Mouse (Mus musculus): ENCODE results near the gene Gbp7.
"Not testable (repeated sequence)": the region's sequence is repeated elsewhere in the genome, so short reads cannot be mapped to it uniquely, and the experiment has no call there.

The Gbp7 gene

GRCm38 (mm10) chr3:142530087-142530953 is at the start of gene Gbp7:
Gbp7 (plus strand) TSS chr3:142530342.
- peak; percentile 23 to 30 for DNase-seq (ENCODE audit: low spot score in 2 of 2)

DNA sequence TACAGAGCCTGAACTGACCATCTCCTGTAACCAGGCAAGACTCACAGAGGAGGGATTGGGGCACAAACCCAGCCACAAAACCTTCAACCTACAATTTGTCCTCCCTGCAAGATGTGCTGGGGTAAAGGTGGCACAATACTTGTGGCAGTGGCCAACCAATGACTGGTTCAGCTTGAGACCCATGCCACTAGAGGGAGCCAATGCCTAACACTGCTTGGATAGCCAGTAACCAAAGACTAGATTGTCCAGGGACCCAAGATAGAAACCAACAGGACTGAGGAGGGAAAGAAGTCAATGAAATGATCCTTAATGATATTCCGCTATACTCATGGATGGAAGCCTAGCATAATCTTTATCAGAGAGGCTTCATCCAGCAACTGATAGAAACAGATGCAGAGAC is 39.7 kb upstream of the Gbp7 start:
- DNase-seq (ENCODE audit: low spot score in 2 of 2), result peak; percentile 50 to 80

GRCm38 (mm10) chr3:142493536-142494061 is 36.5 kb upstream of the Gbp7 start, which contains the start of gene Gbp5:
Gbp5 (plus strand) TSS chr3:142493978.
- DNase-seq (ENCODE audit: low spot score in 2 of 2), result peak; percentile 33 to 63

DNA sequence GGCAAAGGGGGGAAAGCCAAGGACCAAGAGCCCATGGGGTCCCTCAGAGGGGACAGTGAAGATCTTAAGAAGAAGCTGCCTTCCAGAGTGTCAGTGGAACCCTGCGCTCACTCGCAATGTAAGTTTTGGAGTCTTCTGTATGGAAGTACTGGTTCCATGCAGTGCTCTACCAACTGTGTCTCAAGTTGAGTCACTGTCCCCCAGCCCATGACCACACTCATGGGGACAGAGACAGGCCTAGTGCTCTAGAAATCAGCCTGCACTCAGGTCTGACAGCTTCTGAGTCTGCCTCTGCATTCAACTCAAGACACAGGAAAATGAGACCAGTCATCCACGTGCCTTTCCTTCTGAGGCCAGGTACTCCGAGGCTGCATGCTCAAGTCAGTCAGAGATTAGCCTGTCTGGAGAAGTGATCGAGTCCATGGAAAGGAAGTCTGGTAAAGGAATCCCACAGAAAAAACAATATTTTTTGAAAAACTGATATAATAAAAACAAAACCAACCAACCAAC is 34.9 kb upstream of the Gbp7 start:
- no peak for DNase-seq (ENCODE audit: low spot score in 2 of 2)

DNA sequence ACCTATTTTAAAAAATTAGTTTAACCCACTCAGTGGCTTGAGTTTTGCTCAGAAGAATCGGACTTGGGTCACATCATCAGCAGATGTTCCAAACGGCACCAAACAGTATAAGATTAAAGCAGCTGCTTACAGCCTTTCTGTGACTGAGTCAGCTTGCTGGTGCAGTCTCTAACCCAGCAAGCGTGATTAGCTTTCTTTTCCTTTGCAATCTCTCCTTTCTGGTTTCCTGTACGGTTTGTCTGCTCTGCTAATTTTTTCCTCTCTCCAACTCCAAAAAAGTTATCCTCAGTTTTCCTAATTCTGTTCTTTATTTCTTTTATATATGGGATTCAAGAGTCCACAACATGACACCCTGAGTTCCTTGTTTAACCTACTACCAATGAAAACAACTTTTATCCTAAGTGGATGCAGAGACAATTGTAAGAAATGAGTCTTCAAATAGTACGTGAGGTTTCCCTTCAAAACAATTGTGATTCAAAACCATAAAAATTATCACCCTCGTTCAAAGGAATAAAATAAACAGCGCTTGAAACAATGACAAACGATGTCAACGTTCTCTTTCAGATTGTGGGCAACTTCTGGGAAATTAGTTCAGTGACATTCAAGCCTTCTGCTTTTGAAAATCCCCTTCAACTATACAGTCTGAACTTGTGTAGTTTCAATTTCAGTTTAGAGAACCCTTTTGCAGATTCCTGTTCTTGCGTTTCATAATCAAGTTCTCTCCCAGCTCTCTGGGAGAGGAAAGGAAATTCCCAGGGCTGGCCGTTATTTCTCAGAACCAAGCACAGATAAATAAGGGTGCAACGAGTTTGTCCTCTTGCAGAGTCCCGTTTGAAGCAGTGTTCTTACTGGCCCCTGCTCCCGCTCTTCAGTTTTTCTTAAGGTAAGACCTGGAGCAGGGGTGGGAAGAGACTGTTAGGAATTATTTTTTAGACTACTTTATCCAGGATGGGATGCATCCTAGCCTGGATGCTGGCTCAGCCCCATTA is 33.7 kb upstream of the Gbp7 start:
- DNase-seq (ENCODE audit: low spot score in 2 of 2), result no peak

GRCm38 (mm10) chr3:142497123-142497841 is 32.9 kb upstream of the Gbp7 start:
- DNase-seq (ENCODE audit: low spot score in 2 of 2), result peak in 1 of 2 experiments; percentile 20

- no peak for DNase-seq (ENCODE audit: low spot score in 2 of 2)
These were observed 31.2 kb upstream of the Gbp7 start for GRCm38 (mm10) chr3:142498941-142499340.

- DNase-seq (ENCODE audit: low spot score in 2 of 2), result no peak
These were observed 2.0 kb upstream of the Gbp7 start for GRCm38 (mm10) chr3:142528116-142528515.

DNA sequence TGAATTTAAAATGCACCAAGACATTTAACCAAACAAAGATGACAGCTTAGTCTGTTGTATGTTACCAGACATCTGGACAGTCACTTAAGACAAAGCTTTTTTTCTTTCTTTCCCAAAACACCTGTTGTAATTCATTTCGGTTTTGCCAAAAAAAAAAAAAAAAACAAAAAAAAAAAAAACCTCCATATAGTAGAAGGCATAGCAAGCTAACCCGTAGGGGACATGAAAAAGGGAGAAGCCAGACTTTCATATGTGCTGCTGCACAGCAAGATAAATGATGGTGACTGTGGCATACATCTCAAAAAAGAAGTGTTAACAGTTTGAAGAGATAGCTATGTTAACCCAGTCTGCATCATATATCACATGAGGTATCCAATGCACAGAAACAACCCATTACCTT is 545 bp upstream of the Gbp7 start:
- DNase-seq (ENCODE audit: low spot score in 2 of 2), result no peak

DNA sequence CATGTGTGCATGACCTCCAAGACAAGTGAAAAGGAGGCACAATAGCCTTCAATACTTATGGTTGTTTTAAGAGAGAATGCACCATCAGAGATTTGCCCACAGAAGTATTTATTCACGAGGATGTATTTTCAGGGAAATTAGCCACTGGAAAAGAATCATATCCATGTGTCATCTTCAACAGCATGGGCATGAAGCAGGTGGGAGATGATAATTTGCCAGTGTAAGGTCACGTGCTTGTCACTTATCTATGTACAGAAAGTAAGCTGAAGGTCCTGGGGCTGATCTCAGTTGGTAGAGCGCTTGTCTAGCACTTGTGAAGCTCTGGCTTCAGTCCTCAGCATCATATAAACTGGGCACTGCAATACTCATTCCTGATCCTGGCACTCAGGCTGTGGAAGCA is 1.5 kb downstream of the Gbp7 start:
- DNase-seq (ENCODE audit: low spot score in 2 of 2), result no peak

DNA sequence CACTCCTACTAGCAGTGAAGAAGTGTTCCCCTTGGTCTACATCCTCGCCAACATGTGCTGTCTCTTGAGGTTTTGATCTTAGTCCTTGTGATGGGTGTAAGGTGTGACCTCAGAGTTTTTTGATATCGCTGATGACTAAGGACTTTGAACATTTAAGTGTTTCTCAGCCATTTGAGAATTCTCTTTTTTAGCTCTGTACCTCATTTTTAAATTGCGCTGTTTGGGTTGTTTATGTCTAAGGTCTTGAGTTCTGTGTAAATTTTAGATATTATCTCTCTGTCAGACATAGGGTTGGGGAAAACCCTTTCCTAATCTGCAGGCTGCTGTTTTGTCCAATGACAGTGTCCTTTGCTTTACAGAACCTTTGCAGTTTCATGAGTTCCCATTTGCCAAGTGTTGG is 3.0 kb downstream of the Gbp7 start:
- DNase-seq (ENCODE audit: low spot score in 2 of 2), result no peak

GRCm38 (mm10) chr3:142535667-142536066 is 5.5 kb downstream of the Gbp7 start:
- no peak for DNase-seq (ENCODE audit: low spot score in 2 of 2)

DNA sequence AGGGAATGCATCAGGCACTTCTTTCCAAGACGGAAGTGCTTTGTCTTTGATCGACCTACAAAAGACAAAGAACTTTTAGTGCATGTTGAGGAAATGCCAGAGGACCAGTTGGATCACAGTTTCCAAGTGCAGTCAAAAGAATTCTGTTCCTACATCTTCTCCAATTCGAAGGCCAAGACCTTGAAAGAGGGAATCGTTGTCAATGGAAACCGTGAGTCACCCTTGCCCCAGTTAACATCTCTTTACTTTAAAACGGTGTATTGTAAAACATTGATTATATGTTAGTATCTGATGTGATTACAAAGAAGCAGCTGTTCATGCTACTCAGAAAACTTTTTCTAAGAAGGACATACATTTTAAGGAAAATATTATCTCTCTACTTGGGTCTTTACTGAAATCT is 11.2 kb downstream of the Gbp7 start:
- DNase-seq (ENCODE audit: low spot score in 2 of 2), result no peak

DNA sequence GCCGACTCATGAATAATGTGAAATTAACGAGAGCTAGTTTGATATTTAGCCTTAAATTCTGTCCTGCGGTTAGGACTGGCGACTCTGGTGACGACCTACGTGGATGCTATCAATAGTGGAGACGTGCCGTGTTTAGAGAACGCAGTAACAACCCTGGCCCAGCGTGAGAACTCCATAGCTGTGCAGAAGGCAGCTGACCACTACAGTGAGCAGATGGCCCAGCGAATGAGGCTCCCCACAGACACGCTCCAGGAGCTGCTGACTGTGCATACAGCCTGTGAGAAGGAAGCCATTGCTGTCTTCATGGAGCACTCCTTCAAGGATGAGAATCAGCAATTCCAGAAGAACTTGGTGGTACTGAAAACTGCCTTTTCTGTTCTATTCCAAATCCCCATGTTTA is 12.6 kb downstream of the Gbp7 start:
- DNase-seq (ENCODE audit: low spot score in 2 of 2), result not testable (repeated sequence)

DNA sequence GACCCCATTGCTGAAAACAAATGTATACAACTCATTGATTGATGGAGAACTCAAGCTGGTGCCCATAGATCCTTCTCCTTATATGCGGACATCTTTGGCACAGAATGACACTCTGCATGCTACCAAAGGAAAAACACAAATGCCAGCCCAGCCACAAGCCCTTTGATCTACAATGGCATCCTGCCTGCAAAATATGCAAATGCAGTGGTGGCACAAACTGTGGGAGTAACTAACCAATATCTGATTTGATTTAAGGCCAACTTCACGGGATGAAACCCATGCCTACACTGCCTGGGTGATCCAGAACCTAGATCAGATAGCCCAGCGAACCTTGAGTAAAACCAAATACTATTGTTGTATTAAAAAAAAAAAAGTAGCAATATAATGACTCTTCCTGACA is 16.5 kb downstream of the Gbp7 start:
- DNase-seq (ENCODE audit: low spot score in 2 of 2), result no peak

- no peak for DNase-seq (ENCODE audit: low spot score in 2 of 2)
These were observed 20.0 kb downstream of the Gbp7 start for GRCm38 (mm10) chr3:142550052-142550676.

GRCm38 (mm10) chr3:142554601-142555000 is 24.5 kb downstream of the Gbp7 start:
- no peak for DNase-seq (ENCODE audit: low spot score in 2 of 2)

DNA sequence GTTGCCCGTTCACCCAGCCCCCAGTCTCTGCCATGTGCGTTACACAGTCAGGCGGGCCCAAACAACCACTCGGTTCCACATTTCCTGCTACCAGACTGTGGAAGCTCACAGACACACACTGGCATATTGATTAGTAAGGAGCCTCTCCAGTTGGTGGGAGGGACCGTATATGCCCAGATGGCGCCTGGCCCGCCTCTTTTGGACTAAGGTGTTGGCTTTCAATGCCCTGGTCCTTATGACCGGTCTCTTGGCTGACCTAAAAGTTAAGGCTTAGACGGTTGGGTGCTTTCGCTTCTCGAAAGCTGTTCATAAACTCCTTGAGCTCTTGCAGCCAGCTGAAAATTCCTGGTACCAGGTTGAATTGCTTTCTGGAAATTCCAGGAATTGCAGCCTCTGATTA is 25.5 kb downstream of the Gbp7 start:
- DNase-seq (ENCODE audit: low spot score in 2 of 2), result no peak

DNA sequence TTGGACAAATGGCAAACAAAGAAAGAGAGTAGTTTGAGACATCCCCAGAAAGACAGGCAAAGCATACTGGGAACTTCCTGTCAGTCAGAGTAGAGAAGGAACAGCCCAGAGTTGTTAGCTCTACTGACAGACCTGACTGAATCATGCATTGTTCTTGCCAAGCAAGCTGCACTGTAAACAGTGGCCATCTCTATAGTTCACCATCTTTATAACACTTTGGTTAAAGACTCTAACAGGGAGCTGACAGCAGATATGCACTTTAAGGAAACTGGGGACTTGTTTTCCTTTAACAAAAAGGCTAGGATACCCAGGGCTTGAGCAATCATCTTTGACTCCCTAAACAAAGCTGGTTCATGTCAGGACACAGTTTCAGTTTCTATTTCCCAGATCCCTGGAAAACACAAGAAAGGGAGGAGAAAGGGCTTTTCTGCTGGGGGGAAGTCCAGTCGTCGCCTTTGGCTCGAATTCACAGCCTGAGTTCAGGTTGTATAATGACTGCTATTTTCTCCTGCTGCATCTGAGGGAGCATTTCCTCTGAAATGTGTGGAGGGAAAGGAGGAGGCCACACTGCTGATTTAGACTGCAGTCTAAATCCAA is 29.6 kb downstream of the Gbp7 start, which contains the start of gene Gbp3:
Gene Gbp3 (plus strand): TSS at position 395 of the 597 bp plus-strand sequence.
- peak in 1 of 2 experiments; percentile 25 for DNase-seq (ENCODE audit: low spot score in 2 of 2)

- DNase-seq (ENCODE audit: low spot score in 2 of 2), result peak; percentile 85 to 89
These were observed 30.3 kb downstream of the Gbp7 start for GRCm38 (mm10) chr3:142560296-142560948.

Measured in thymus, postnatal 10 days (tissue).